Mouse (Mus musculus) liver, postnatal 0 days (tissue): ENCODE measurements around the gene Insl5.

Source experiments
- CTCF ChIP-seq: sonication (generic); IDR thresholded peaks from 2 replicates; pipeline ENCODE4 v1.5.1; 2016; ENCODE audit warnings: antibody characterized with exemption, low read depth
- EP300 ChIP-seq: IDR thresholded peaks from 2 replicates; pipeline ENCODE4 v1.6.1; 2016; ENCODE audit warnings: antibody characterized with exemption, low read depth, mild to moderate bottlenecking

- TF ChIP-seq EP300 (no peak), CTCF (peak; percentile 35; the same call in 1 of the 2 replicates)
These were observed 47.3 kb downstream of the Insl5 start for GRCm38 (mm10) chr4:102979385-102979784.
